Mouse (Mus musculus): ENCODE data around the gene Zfpm1. TPM values are rescaled to one million over a fixed set of nuclear protein-coding genes. Genes with fewer than 3 reads are reported as not detected.

Gene Zfpm1
- polyA plus RNA-seq, 1 experiment = 24.6 TPM

GRCm38 (mm10) chr8:122362967-122363366 lies 81.0 kb downstream of the Zfpm1 start:
- 41% methylated on average over 8 of the region's 8 CpGs for WGBS
- DNase-seq (ENCODE audit: low read depth, low spot score) = no peak

GRCm38 (mm10) chr8:122368494-122368893 lies 86.6 kb downstream of the Zfpm1 start:
- DNase-seq (ENCODE audit: low read depth, low spot score) = no peak
- 75% methylated on average over 10 of the region's 10 CpGs for WGBS

- DNase-seq (ENCODE audit: low read depth, low spot score) = no peak
- WGBS = 12% methylated on average over 9 of the region's 9 CpGs
Observed at GRCm38 (mm10) chr8:122369665-122370064, 87.7 kb downstream of the Zfpm1 start.

GRCm38 (mm10) chr8:122371706-122372105 lies 89.8 kb downstream of the Zfpm1 start:
- DNase-seq (ENCODE audit: low read depth, low spot score) = no peak
- WGBS = 30% methylated on average over 6 of the region's 6 CpGs

- WGBS = 93% methylated on average over 7 of the region's 7 CpGs
Observed at GRCm38 (mm10) chr8:122375320-122375719, 93.4 kb downstream of the Zfpm1 start.

GRCm38 (mm10) chr8:122375751-122376364 lies 93.9 kb downstream of the Zfpm1 start:
- DNase-seq (ENCODE audit: low read depth, low spot score) = no peak
- WGBS = 14% methylated on average over 13 of the region's 13 CpGs

More at GRCm38 (mm10) chr8:122375320-122375719, 93.4 kb downstream of the Zfpm1 start:
- no peak for DNase-seq (ENCODE audit: low read depth, low spot score)

- whole genome bisulfite sequencing = under 1% methylated on average over 107 of the region's 107 CpGs
- peak; percentile 81 for DNase-seq (ENCODE audit: low read depth, low spot score)
Observed at GRCm38 (mm10) chr8:122376365-122377231, 94.7 kb downstream of the Zfpm1 start, which contains the start of gene Zc3h18. TSS of gene Zc3h18 (plus strand) at chr8:122376609.

- no peak for DNase-seq (ENCODE audit: low read depth, low spot score)
- 37% methylated on average over 4 of the region's 4 CpGs for WGBS
Observed at GRCm38 (mm10) chr8:122383039-122383438, 101.1 kb downstream of the Zfpm1 start.

Other genes starting within 250 kb of the Zfpm1 start
- gene Trhr2, start 78.6 kb downstream of the Zfpm1 start, polyA plus RNA-seq (2012; rRNA removed) = not detected in 2 replicates
- gene Zc3h18, start 94.5 kb downstream of the Zfpm1 start, polyA plus RNA-seq (2012; rRNA removed) = 18.6 and 29.6 TPM in 2 replicates
- gene Il17c, start 139.9 kb downstream of the Zfpm1 start, polyA plus RNA-seq (2012; rRNA removed) = 0.21 and 0.41 TPM in 2 replicates
- 240 and 254 TPM in 2 replicates for gene Cyba, start 150.8 kb downstream of the Zfpm1 start, polyA plus RNA-seq (2012; rRNA removed)
- gene Mvd, start 161.3 kb downstream of the Zfpm1 start, polyA plus RNA-seq (2012; rRNA removed) = 45.0 and 54.8 TPM in 2 replicates
- 1.4 and 1.6 TPM in 2 replicates for gene Snai3, start 178.6 kb downstream of the Zfpm1 start, polyA plus RNA-seq (2012; rRNA removed)
- gene Rnf166, start 193.9 kb downstream of the Zfpm1 start, polyA plus RNA-seq (2012; rRNA removed) = 49.6 and 52.5 TPM in 2 replicates
- gene Ctu2, start 194.0 kb downstream of the Zfpm1 start, polyA plus RNA-seq (2012; rRNA removed) = 20.8 and 27.6 TPM in 2 replicates